Mouse (Mus musculus) naive thymus-derived CD4-positive, alpha-beta T cell, adult 2 months (primary cell): Measurements from ENCODE around the gene Flt3l.
A peak's percentile ranks its signal among the peaks of the same experiment; 100 is the strongest.
"Not testable (repeated sequence)": the region's sequence is repeated elsewhere in the genome, so short reads cannot be mapped to it uniquely, and the experiment has no call there.

Experiments used
- DNase-seq: peaks from one replicate; pipeline ENCODE4 v3.0.0-alpha.2; 2011; ENCODE audit warnings: low read depth

Gene Flt3l

GRCm38 (mm10) chr7:45141914-45142313, 5.7 kb upstream of the Flt3l start:
- DNase-seq: no peak

DNA sequence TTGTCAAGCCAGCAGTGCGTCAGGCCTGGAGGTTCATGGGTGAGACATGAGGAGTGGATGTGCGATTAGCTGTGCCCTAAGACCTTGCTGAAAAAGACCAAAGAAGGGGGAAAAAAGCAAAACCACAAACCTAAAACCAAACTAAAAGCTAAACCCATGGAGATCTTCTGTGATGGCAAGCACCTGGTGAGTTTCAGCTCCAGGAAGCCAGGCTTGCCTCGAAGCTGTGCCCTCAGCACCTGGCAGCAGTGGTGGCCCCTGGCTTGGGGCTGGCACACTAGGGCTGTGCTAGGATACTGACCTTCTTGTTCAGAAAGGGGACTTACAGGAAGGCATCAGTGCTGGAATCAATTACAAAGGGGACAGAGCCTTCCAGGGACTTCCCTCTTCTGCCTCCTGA, 5.1 kb upstream of the Flt3l start:
- peak; percentile 57 for DNase-seq

DNA sequence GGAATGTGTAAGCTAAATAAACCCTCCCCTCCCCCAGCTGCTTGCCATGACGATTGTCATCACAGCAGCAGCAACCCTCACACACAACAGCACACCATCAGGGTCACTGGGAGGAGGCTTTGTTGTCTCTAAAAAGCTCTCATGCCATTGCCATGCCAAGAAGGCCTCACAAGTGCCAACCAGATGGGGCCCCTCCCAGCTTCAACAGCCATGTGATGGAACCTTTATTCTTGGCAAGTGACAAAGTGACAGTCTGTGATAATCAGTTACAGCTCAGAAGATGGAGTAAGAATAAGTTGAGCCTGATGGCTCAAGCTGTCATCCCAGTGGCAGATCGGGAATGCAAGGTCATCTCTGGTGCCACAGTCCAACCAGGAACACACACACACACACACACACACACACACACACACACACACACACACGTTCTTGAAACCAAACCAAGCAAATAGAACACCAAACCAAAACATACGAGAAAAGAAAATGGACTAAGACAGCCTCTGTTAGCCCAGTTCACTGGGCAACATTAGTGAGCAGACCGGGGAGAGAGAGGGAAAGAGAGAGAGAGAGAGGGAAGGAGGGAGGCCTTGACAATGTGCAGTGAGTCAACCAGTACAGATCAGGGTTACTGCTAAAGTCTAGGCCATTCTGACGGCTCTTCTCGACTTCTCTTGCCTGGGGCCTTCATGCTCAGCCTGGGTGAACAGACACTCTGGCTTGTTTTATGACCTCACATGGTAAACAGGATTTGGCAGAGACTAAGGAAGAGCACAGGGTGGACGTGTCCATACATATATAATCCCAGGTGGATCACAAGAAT, 3.9 kb upstream of the Flt3l start:
- no peak for DNase-seq

DNA sequence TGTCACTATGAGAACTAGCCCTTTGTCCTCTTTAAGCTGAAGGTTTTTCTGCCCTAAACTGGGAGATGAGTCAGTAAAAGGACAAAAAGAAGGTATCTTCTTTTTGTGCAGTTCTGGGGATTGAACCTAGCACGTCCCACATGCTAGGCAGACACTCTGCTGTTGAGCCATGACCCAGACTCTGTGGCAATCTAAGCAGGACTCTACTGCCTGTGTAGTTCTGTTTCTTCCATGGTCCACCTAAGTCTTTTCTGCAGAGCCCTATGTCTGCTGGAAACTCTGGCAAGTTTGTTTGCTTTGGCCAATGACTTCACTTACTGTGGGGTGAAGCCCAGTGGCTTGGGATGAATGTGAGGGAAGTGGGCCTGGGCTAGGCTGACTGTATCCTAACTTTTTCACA, 2.2 kb upstream of the Flt3l start:
- no peak for DNase-seq

DNA sequence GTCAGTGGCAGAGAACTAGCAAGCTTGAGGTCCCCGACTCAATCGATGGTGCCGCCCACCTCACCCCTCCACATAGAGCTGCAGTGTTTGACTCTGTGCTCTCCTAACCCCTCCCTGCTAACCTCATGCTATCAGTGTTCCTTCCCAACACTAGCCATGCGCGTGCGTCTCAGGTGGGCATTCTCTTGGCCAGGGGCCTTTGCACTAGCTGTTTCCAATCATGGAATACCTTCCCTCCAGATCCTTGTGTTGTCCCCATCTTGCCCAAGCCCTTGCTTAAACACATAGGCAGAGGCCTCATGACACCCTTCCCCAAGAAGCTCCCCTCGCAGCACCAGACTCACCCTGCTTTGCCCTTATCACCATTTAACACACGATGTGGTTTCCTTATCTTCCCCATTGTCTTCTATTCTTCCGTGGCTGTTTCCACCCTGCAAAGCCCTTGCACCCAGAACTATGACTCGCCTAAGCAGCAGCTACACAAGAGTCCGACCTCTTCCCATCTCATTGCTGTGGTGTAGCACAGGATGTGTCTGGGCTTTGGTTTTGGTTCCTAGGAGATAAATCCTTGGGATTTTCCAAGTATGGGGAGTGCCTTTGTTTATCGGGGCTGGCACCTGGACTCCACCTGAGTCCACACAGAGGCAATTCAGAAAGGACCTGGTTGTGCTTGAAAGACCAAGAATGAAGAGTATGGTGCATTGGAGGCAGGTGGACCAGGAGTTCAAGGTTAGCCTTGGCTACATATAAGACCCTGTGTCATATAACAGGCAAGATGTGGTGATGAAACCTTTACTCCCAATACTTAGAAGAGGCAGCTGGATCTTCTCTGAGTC, 1.2 kb upstream of the Flt3l start:
- peak; percentile 47 for DNase-seq

- DNase-seq: no peak
These were observed 862 bp downstream of the Flt3l start for GRCm38 (mm10) chr7:45135370-45135769.

DNA sequence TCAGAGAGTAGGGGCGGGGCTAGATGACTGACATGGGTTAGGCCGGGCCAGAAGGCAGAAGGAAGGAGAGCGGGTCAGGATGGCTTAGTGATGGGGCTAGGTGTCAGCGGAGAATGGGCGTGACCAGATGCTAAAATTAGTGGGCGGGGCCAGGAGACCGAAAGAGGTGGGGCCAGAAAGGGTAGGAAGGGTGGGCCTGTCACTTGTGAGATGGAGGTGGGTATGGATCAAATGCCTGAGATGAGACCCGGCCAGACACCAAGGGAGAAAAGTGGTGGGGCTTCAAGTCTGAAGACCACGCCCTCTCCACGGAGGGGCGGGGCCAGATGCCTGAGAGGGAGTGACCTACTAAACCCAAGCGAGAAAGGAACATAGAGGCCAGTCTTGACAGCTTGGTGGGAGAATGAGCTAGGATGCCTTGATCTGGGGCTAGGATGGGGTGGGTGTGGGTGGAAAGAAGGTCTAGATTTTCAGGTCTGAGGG, 1.6 kb downstream of the Flt3l start:
- DNase-seq: peak; percentile 74

- DNase-seq: no peak
These were observed 2.6 kb downstream of the Flt3l start for GRCm38 (mm10) chr7:45133446-45134159.

DNA sequence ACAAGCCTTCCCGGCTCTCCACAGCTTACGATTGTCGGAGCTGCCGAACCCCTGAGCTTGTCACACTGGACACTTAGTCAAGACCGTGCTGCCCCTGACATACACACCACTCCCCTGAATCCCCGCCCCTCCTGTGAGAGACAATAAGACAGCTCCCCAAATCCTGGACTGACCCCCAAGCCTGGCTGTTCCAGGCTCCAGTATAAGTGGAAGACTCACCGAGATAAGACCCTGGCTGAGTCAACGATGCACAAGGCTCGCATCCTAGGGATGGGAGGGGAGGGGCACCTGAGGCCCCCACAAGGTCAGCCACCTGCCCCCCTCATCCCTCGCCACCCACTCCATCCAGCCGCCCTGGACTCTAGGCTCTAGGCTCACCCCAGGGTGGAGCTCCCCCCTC, 4.4 kb downstream of the Flt3l start:
- DNase-seq: no peak

DNA sequence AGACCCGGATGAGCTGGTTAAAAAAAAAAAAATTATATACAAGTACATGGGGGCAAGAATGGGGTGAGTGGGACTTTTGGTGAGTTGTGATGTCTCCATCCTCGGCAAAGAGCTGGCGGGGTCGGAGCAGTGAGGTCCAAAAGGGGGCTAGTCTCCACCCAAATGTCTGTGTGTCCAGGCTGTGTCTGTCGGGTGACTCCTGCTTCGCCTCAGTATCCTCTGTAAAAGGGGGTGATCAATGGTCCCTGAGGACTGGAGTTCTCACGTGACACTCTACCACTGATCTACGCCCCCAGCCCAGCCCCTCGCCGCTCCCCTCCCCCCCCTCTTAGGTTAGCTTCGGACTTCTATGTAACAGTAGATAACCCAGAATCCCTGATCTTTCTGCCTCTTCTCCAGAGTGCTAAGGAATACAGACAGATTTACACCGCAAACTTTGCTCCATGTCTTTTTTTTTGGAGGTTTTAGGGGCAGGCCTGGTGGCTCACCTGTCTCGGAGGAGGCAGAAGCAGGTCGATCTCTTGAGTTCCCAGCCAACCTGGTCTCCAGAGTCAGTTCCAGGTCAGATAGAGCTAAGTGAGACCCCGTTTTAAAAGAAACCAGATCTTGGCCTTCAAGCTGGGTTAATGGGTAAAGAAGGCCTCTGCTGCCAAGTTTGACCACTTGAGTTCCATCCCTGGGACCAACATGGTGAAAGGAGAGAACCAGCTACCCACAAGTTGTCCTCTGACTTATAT, 6.3 kb downstream of the Flt3l start:
- no peak for DNase-seq

DNA sequence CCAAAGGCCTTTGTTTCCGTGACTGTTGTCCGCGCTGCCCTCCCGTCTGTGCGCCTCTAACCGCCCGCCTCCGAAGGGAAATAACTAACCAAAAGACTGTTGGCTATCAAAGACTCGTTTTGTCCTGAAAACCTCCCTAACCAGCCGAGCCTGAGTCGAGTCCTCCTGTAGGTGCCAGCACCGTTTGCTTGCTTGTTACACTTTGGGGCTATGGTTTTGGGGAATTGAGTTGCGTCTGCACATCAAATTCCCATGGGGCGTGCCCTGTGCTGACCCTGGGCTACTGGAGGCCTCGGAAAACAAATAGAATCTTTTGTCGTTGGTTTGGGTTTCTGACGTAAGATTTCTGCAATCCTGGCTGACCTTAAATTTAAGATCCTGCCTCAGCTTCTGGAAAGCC, 6.9 kb downstream of the Flt3l start:
- DNase-seq: no peak

GRCm38 (mm10) chr7:45128624-45129246, 7.5 kb downstream of the Flt3l start, which contains the start of gene Rpl13a:
Gene Rpl13a, minus strand, starts transcription at chr7:45128761.
- peak; percentile 99 for DNase-seq

- DNase-seq: no peak
These were observed 8.5 kb downstream of the Flt3l start for GRCm38 (mm10) chr7:45127700-45128224.

DNA sequence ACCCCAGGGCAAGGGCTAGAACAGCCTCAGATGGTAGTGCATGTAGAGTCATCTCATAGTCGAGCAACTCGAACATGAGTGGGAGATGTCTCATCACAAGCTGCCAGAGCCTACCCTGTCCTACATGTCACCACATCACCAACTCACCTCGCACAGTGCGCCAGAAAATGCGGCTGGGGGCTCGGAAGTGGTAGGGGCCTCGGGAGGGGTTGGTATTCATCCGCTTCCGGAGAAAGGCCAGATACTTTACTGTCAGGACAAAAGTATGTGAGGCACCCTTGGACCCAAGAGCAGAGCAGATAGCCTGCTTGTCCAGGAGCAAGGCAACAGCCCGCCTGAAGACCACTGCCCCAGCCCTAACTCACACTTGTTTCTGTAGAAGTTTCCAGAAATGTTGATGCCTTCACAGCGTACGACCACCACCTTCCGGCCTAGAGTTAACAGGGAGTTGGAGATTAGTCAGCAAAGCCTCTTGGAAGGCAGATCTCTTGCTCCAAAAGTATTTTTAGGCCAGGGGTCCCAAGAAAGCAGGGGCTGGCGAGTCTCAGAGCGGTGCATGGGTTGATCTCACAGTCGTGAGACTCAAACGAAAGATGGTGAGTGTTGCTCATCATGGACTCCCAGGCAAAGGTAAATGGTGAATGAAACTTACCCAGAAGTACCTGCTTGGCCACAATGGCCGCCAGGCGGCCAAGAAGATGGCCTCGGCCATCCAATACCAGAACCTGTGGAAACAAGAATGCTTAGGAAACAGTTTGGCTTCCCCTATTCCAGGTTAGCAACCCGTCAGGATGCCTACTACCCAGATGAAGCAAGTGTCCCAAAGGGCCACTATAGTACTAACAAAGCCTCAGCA, 9.2 kb downstream of the Flt3l start:
- no peak for DNase-seq

DNA sequence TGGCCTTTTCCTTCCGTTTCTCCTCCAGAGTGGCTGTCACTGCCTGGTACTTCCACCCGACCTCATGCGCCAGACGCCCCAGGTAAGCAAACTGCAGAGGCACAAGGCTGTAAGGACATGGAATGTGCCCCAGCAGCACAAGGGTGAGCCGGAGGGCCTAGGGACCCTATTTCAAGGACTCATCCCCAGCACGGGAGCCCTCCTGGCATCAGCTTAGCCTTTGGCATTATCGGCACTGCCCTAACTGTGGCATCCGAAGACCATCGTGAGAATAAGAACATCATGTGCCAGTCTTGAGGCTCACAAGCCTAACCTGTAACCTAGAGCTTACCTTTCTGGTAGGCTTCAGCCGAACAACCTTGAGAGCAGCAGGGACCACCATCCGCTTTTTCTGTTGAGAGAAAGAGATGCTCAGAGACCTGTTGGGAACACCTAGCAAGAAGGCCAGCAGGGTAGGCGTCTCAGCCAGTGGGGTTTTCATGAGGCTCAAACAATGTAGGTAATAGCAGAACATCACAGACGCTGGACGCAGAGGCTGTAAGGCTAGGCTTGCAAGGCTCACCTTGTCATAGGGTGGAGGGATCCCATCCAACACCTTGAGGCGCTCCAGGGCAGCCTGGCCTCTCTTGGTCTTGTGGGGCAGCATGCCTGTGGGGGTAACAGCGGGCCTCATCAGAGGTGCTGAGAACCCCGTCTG, 9.9 kb downstream of the Flt3l start:
- DNase-seq: no peak

GRCm38 (mm10) chr7:45125649-45126048, 10.6 kb downstream of the Flt3l start:
- not testable (repeated sequence) for DNase-seq

GRCm38 (mm10) chr7:45125144-45125600, 11.1 kb downstream of the Flt3l start:
- DNase-seq: no peak

GRCm38 (mm10) chr7:45124224-45125143, 11.7 kb downstream of the Flt3l start, which contains the start of gene Rps11:
Gene Rps11, minus strand, starts transcription at chr7:45124439.
- DNase-seq: peak; percentile 99
